Mouse (Mus musculus) mouse embryonic stem cell (cell line): ENCODE measurements around the gene Flt1.
"Not testable (repeated sequence)": the region's sequence is repeated elsewhere in the genome, so short reads cannot be mapped to it uniquely, and the experiment has no call there.

Source experiments
- in situ Hi-C, 2 experiments: fragments of 300-500 bp; cut with MboI; formaldehyde crosslinking; loops; 1 replicate in 1 of 2; 3 replicates in 1 of 2; pipeline ENCODE4 v1.14.3; 2019 to 2020; ENCODE audit warnings: low sequenced_read_pairs in 2 of 2, low pct_unique_long_range_greater_than_20kb in 1 of 2, mixed read lengths in 1 of 2; ENCODE audit not compliant: unreplicated experiment in 1 of 2

Flt1 gene

GRCm38 (mm10) chr5:147632716-147633115 lies 93.1 kb downstream of the Flt1 start:
- in situ Hi-C loops = no loop called here

- in situ Hi-C loops = no loop called here
These were observed 95.2 kb downstream of the Flt1 start for GRCm38 (mm10) chr5:147630426-147631290.

GRCm38 (mm10) chr5:147626944-147627343 lies 98.9 kb downstream of the Flt1 start:
- in situ Hi-C loops = no loop called here

- in situ Hi-C loops = no loop called here
These were observed 102.1 kb downstream of the Flt1 start for GRCm38 (mm10) chr5:147623747-147624146.

GRCm38 (mm10) chr5:147620178-147620577 lies 105.6 kb downstream of the Flt1 start:
- in situ Hi-C loops = no loop called here

GRCm38 (mm10) chr5:147618243-147618642 lies 107.6 kb downstream of the Flt1 start:
- in situ Hi-C loops = no loop called here

- in situ Hi-C loops = no loop called here
These were observed 109.4 kb downstream of the Flt1 start for GRCm38 (mm10) chr5:147616450-147616849.

- in situ Hi-C loops = no loop called here
These were observed 111.2 kb downstream of the Flt1 start for GRCm38 (mm10) chr5:147614659-147615058.

- in situ Hi-C loops = not testable (repeated sequence)
These were observed 114.5 kb downstream of the Flt1 start for GRCm38 (mm10) chr5:147611348-147611747.

- in situ Hi-C loops = no loop called here
These were observed 118.4 kb downstream of the Flt1 start for GRCm38 (mm10) chr5:147607256-147607975.

- in situ Hi-C loops = no loop called here
These were observed 119.1 kb downstream of the Flt1 start for GRCm38 (mm10) chr5:147606751-147607150.

- in situ Hi-C loops = no loop called here
These were observed 124.1 kb downstream of the Flt1 start for GRCm38 (mm10) chr5:147601460-147602360.

GRCm38 (mm10) chr5:147597825-147598224 lies 128.0 kb downstream of the Flt1 start:
- in situ Hi-C loops = no loop called here

GRCm38 (mm10) chr5:147589814-147590213 lies 136.0 kb downstream of the Flt1 start:
- in situ Hi-C loops = no loop called here

- in situ Hi-C loops = no loop called here
These were observed 140.7 kb downstream of the Flt1 start for GRCm38 (mm10) chr5:147585070-147585469.

GRCm38 (mm10) chr5:147584648-147585047 lies 141.2 kb downstream of the Flt1 start:
- in situ Hi-C loops = no loop called here

GRCm38 (mm10) chr5:147583702-147584298 lies 142.0 kb downstream of the Flt1 start:
- in situ Hi-C loops = no loop called here

GRCm38 (mm10) chr5:147580181-147580580 lies 145.6 kb downstream of the Flt1 start:
- in situ Hi-C loops = no loop called here
